ENCODE assay signal across 14 mouse cellular contexts in genomic region chr8:114568531-114569166, GRCm38 (mm10).
A peak's percentile ranks its signal among the peaks of the same experiment; 100 is the strongest.
DNase-seq lines count a peak whose midpoint lies in the region; ATAC-seq and TF ChIP-seq lines count a peak whose summit lies in the region.
"Had no signal": no experiment of that assay in that cellular context is flagged by ENCODE, and none has a peak within 500 bp of the region (broad histone marks: within the 10 kb centered on the region; RNA-seq: fewer than 3 reads in every experiment).

No protein-coding gene starts in this region.

- intact Hi-C loops in left cerebral cortex, adult 2 months (cut with DNase I) = no loop called here

- ATAC-seq in limb, embryonic 12.5 days (ENCODE audit: insufficient number of reproducible peaks, insufficient read depth, low FRiP score, low TSS enrichment, low read depth) = peak; percentile 84; the same call in 1 of the 2 replicates
- ATAC-seq in lung, embryonic 14.5 days (ENCODE audit: insufficient read depth) = peak; percentile 95
- ATAC-seq: forebrain, embryonic 15.5 days; inflammation-experienced regulatory T-cells, adult 6 months had no signal

- H3K27me3 ChIP-seq in limb, embryonic 12.5 days = peaks cover 49% of the 10 kb centered on the region
- no peaks in the 10 kb centered on the region for H3K27me3 ChIP-seq in lung, embryonic 14.5 days (ENCODE audit: insufficient read depth, low read length)
- H3K27me3 ChIP-seq: embryonic facial prominence, embryonic 13.5 days; forebrain, embryonic 15.5 days had no signal

- no peaks in the 10 kb centered on the region for H3K36me3 ChIP-seq in limb, embryonic 12.5 days
- H3K36me3 ChIP-seq in lung, embryonic 14.5 days (ENCODE audit: insufficient read depth) = no peaks in the 10 kb centered on the region
- H3K36me3 ChIP-seq: embryonic facial prominence, embryonic 13.5 days; forebrain, embryonic 15.5 days had no signal

- DNase-seq in NIH3T3 (ENCODE audit: low read depth) = peak; percentile 19
- DNase-seq in kidney, adult 8-10 months = peak; percentile 78 to 79
- DNase-seq in lung, embryonic 14.5 days = peak; percentile 94
- no peak for DNase-seq in spleen, postnatal 14 days (ENCODE audit: low spot score in 2 of 2)
- DNase-seq in left cerebral cortex, adult 2 months (ENCODE audit: extremely low spot score in 1 of 2, low spot score in 2 of 2) = no peak
- no peak for DNase-seq in adrenal gland, adult 2 months
- DNase-seq in gastrocnemius, postnatal 10 days = no peak
- DNase-seq: cerebellum, adult 8-10 months; heart, postnatal 10 days; thymus, adult 2 months had no signal

- no peak overlapping the region for H3K27ac ChIP-seq in limb, embryonic 12.5 days
- H3K27ac ChIP-seq in lung, embryonic 14.5 days (ENCODE audit: low read depth) = 0 out of 2 replicates have a peak overlapping the region, but pooled peaks have one; percentile 13
- no peak overlapping the region for H3K27ac ChIP-seq in left cerebral cortex, adult 2 months
- H3K27ac ChIP-seq: embryonic facial prominence, embryonic 13.5 days; forebrain, embryonic 15.5 days had no signal

- no peak for TF ChIP-seq CTCF in lung, embryonic 14.5 days (IDR thresholded peaks at IDR 0.05; ENCODE audit: low read depth)
- TF ChIP-seq CTCF in left cerebral cortex, adult 2 months (IDR thresholded peaks at IDR 0.05) = no peak

- H3K9ac ChIP-seq in limb, embryonic 12.5 days (replicated peaks) = no peak overlapping the region
- no peak overlapping the region for H3K9ac ChIP-seq in lung, embryonic 14.5 days
- H3K9ac ChIP-seq: embryonic facial prominence, embryonic 13.5 days; forebrain, embryonic 15.5 days had no signal

- H3K4me2 ChIP-seq in limb, embryonic 12.5 days = no peak overlapping the region
- H3K4me2 ChIP-seq in lung, embryonic 14.5 days = no peak overlapping the region
- H3K4me2 ChIP-seq: embryonic facial prominence, embryonic 13.5 days; forebrain, embryonic 15.5 days had no signal

- no peaks in the 10 kb centered on the region for H3K9me3 ChIP-seq in limb, embryonic 12.5 days
- peaks cover 3% of the 10 kb centered on the region; the same call in 1 of the 2 replicates for H3K9me3 ChIP-seq in lung, embryonic 14.5 days (ENCODE audit: low read depth, low read length)
- H3K9me3 ChIP-seq: embryonic facial prominence, embryonic 13.5 days; forebrain, embryonic 15.5 days had no signal

- 32% methylated on average over 16 of the region's 16 CpGs for WGBS in limb, embryonic 12.5 days
- WGBS in lung, embryonic 14.5 days = 28% methylated on average over 16 of the region's 16 CpGs

- peaks cover 8% of the 10 kb centered on the region; the same call in 1 of the 2 replicates for H3K4me1 ChIP-seq in limb, embryonic 12.5 days (replicated peaks)
- H3K4me1 ChIP-seq in lung, embryonic 14.5 days (ENCODE audit: insufficient read depth) = no peaks in the 10 kb centered on the region
- H3K4me1 ChIP-seq: embryonic facial prominence, embryonic 13.5 days; forebrain, embryonic 15.5 days had no signal

- H3K4me3 ChIP-seq in limb, embryonic 12.5 days (replicated peaks) = no peak overlapping the region
- no peak overlapping the region for H3K4me3 ChIP-seq in lung, embryonic 14.5 days (ENCODE audit: low read depth, low read length)
- no peak overlapping the region for H3K4me3 ChIP-seq in left cerebral cortex, adult 2 months
- H3K4me3 ChIP-seq: embryonic facial prominence, embryonic 13.5 days; forebrain, embryonic 15.5 days had no signal

Comparison
In these comparisons a context has a peak if more than half of its experiments do, and no peak if none do; other contexts are left out.
1. DNase-seq: peak in NIH3T3 (single experiment), kidney, adult 8-10 months (2 of 2) and lung, embryonic 14.5 days (single experiment); none in spleen, postnatal 14 days (0 of 2), left cerebral cortex, adult 2 months (0 of 2), adrenal gland, adult 2 months (single experiment) and gastrocnemius, postnatal 10 days (single experiment).